In genomic region chr2:149748240-149748822, GRCm38 (mm10) we compare ENCODE assay signal across 26 mouse cellular contexts.
A peak's percentile ranks its signal among the peaks of the same experiment; 100 is the strongest.
DNase-seq lines count a peak whose midpoint lies in the region; ATAC-seq and TF ChIP-seq lines count a peak whose summit lies in the region.
"Had no signal": no experiment of that assay in that cellular context is flagged by ENCODE, and none has a peak within 500 bp of the region (broad histone marks: within the 10 kb centered on the region; RNA-seq: fewer than 3 reads in every experiment).

No protein-coding gene starts in this region.

- 89% methylated on average over 9 of the region's 9 CpGs for WGBS in forebrain, embryonic 16.5 days
- 90% methylated on average over 9 of the region's 9 CpGs for WGBS in forebrain, embryonic 14.5 days
- WGBS in hindbrain, postnatal 0 days = 74% methylated on average over 9 of the region's 9 CpGs
- 88% methylated on average over 9 of the region's 9 CpGs for WGBS in hindbrain, embryonic 13.5 days
- 69% methylated on average over 9 of the region's 9 CpGs for WGBS in midbrain, embryonic 16.5 days
- WGBS in midbrain, embryonic 13.5 days = 84% methylated on average over 9 of the region's 9 CpGs

- no peaks in the 10 kb centered on the region for H3K4me1 ChIP-seq in forebrain, embryonic 16.5 days (replicated peaks; ENCODE audit: control insufficient read depth, insufficient read depth, low read length)
- H3K4me1 ChIP-seq in forebrain, embryonic 14.5 days (ENCODE audit: control insufficient read depth, insufficient read depth, low read length) = no peaks in the 10 kb centered on the region
- H3K4me1 ChIP-seq in hindbrain, postnatal 0 days (ENCODE audit: insufficient read depth, low read length) = no peaks in the 10 kb centered on the region
- no peaks in the 10 kb centered on the region for H3K4me1 ChIP-seq in hindbrain, embryonic 13.5 days (replicated peaks)
- peaks cover 7% of the 10 kb centered on the region; the same call in 1 of the 2 replicates for H3K4me1 ChIP-seq in midbrain, embryonic 16.5 days (ENCODE audit: control insufficient read depth, insufficient read depth, low read length)
- no peaks in the 10 kb centered on the region for H3K4me1 ChIP-seq in midbrain, embryonic 13.5 days (replicated peaks)
- H3K4me1 ChIP-seq: embryonic facial prominence, embryonic 12.5 days; hindbrain, embryonic 10.5 days; liver, embryonic 12.5 days; megakaryocyte, embryonic 14.5 days; stomach, embryonic 15.5 days had no signal

- no peak overlapping the region for H3K9ac ChIP-seq in forebrain, embryonic 16.5 days (replicated peaks; ENCODE audit: low read depth, low read length)
- no peak overlapping the region for H3K9ac ChIP-seq in forebrain, embryonic 14.5 days (ENCODE audit: low read length)
- H3K9ac ChIP-seq in hindbrain, postnatal 0 days (replicated peaks; ENCODE audit: low read length) = no peak overlapping the region
- no peak overlapping the region for H3K9ac ChIP-seq in hindbrain, embryonic 13.5 days
- H3K9ac ChIP-seq in midbrain, embryonic 16.5 days (ENCODE audit: low read depth, low read length) = no peak overlapping the region
- no peak overlapping the region for H3K9ac ChIP-seq in midbrain, embryonic 13.5 days (replicated peaks)
- H3K9ac ChIP-seq: embryonic facial prominence, embryonic 12.5 days; liver, embryonic 12.5 days; liver, postnatal 0 days; stomach, embryonic 15.5 days had no signal

- ATAC-seq in forebrain, embryonic 16.5 days = 0 out of 2 replicates have a peak, but pooled peaks have one; percentile 38
- no peak for ATAC-seq in forebrain, embryonic 14.5 days
- ATAC-seq in hindbrain, postnatal 0 days = peak; percentile 55; the same call in 1 of the 2 replicates
- ATAC-seq in hindbrain, embryonic 13.5 days (ENCODE audit: low FRiP score) = no peak
- peak; percentile 87 for ATAC-seq in midbrain, embryonic 16.5 days
- no peak for ATAC-seq in midbrain, embryonic 13.5 days
- ATAC-seq: liver, embryonic 12.5 days; liver, postnatal 0 days had no signal

- H3K4me3 ChIP-seq in forebrain, embryonic 16.5 days (replicated peaks; ENCODE audit: low read length) = no peak overlapping the region
- no peak overlapping the region for H3K4me3 ChIP-seq in forebrain, embryonic 14.5 days (ENCODE audit: low read depth, low read length)
- no peak overlapping the region for H3K4me3 ChIP-seq in hindbrain, postnatal 0 days (ENCODE audit: low read length)
- H3K4me3 ChIP-seq in hindbrain, embryonic 13.5 days = no peak overlapping the region
- no peak overlapping the region for H3K4me3 ChIP-seq in midbrain, embryonic 16.5 days (ENCODE audit: low read depth, low read length)
- H3K4me3 ChIP-seq in midbrain, embryonic 13.5 days (replicated peaks) = no peak overlapping the region
- H3K4me3 ChIP-seq: embryonic facial prominence, embryonic 12.5 days; hindbrain, embryonic 10.5 days; liver, embryonic 12.5 days; megakaryocyte, embryonic 14.5 days; stomach, embryonic 15.5 days had no signal

- no peaks in the 10 kb centered on the region for H3K27me3 ChIP-seq in forebrain, embryonic 16.5 days (replicated peaks; ENCODE audit: control insufficient read depth, insufficient read depth, low read length)
- H3K27me3 ChIP-seq in forebrain, embryonic 14.5 days (replicated peaks; ENCODE audit: control insufficient read depth, insufficient read depth, low read length) = no peaks in the 10 kb centered on the region
- no peaks in the 10 kb centered on the region for H3K27me3 ChIP-seq in hindbrain, postnatal 0 days (ENCODE audit: insufficient read depth, low read length)
- H3K27me3 ChIP-seq in hindbrain, embryonic 13.5 days = no peaks in the 10 kb centered on the region
- H3K27me3 ChIP-seq in midbrain, embryonic 16.5 days (ENCODE audit: control insufficient read depth, insufficient read depth, low read depth, low read length) = no peaks in the 10 kb centered on the region
- no peaks in the 10 kb centered on the region for H3K27me3 ChIP-seq in midbrain, embryonic 13.5 days
- H3K27me3 ChIP-seq: embryonic facial prominence, embryonic 12.5 days; liver, embryonic 12.5 days; megakaryocyte, embryonic 14.5 days; stomach, embryonic 15.5 days had no signal

- TF ChIP-seq CTCF in hindbrain, postnatal 0 days (IDR thresholded peaks at IDR 0.05; ENCODE audit: low read depth) = no peak

- H3K9me3 ChIP-seq in forebrain, embryonic 16.5 days (ENCODE audit: control insufficient read depth, low read length) = no peaks in the 10 kb centered on the region
- no peaks in the 10 kb centered on the region for H3K9me3 ChIP-seq in forebrain, embryonic 14.5 days (replicated peaks; ENCODE audit: control insufficient read depth, low read length)
- H3K9me3 ChIP-seq in hindbrain, postnatal 0 days (ENCODE audit: low read length) = no peaks in the 10 kb centered on the region
- H3K9me3 ChIP-seq in hindbrain, embryonic 13.5 days = no peaks in the 10 kb centered on the region
- no peaks in the 10 kb centered on the region for H3K9me3 ChIP-seq in midbrain, embryonic 16.5 days (replicated peaks; ENCODE audit: control insufficient read depth, low read length, poor library complexity, severe bottlenecking)
- no peaks in the 10 kb centered on the region for H3K9me3 ChIP-seq in midbrain, embryonic 13.5 days
- H3K9me3 ChIP-seq: embryonic facial prominence, embryonic 12.5 days; hindbrain, embryonic 10.5 days; liver, embryonic 12.5 days; stomach, embryonic 15.5 days had no signal

- H3K36me3 ChIP-seq in forebrain, embryonic 16.5 days (ENCODE audit: control insufficient read depth, insufficient read depth) = no peaks in the 10 kb centered on the region
- H3K36me3 ChIP-seq in forebrain, embryonic 14.5 days (ENCODE audit: control insufficient read depth, insufficient read depth, low read length) = no peaks in the 10 kb centered on the region
- H3K36me3 ChIP-seq in hindbrain, postnatal 0 days (ENCODE audit: insufficient read depth, low read length) = no peaks in the 10 kb centered on the region
- no peaks in the 10 kb centered on the region for H3K36me3 ChIP-seq in hindbrain, embryonic 13.5 days
- H3K36me3 ChIP-seq in midbrain, embryonic 16.5 days (ENCODE audit: control insufficient read depth, insufficient read depth, low read length) = no peaks in the 10 kb centered on the region
- H3K36me3 ChIP-seq in midbrain, embryonic 13.5 days = no peaks in the 10 kb centered on the region
- H3K36me3 ChIP-seq: embryonic facial prominence, embryonic 12.5 days; G1E; hindbrain, embryonic 10.5 days; liver, embryonic 12.5 days; stomach, embryonic 15.5 days had no signal

- H3K27ac ChIP-seq in forebrain, embryonic 16.5 days (ENCODE audit: low read length) = no peak overlapping the region
- no peak overlapping the region for H3K27ac ChIP-seq in forebrain, embryonic 14.5 days (ENCODE audit: low read depth, low read length)
- H3K27ac ChIP-seq in hindbrain, postnatal 0 days = no peak overlapping the region
- no peak overlapping the region for H3K27ac ChIP-seq in hindbrain, embryonic 13.5 days
- H3K27ac ChIP-seq in midbrain, embryonic 16.5 days (ENCODE audit: low read length) = peak overlapping the region; percentile 18; the same call in 1 of the 2 replicates
- H3K27ac ChIP-seq in midbrain, embryonic 13.5 days = no peak overlapping the region
- H3K27ac ChIP-seq: embryonic facial prominence, embryonic 12.5 days; hindbrain, embryonic 10.5 days; liver, embryonic 12.5 days; stomach, embryonic 15.5 days had no signal

- no peak overlapping the region for H3K4me2 ChIP-seq in forebrain, embryonic 16.5 days (ENCODE audit: low read length)
- H3K4me2 ChIP-seq in forebrain, embryonic 14.5 days (ENCODE audit: low read length) = no peak overlapping the region
- H3K4me2 ChIP-seq in hindbrain, postnatal 0 days (ENCODE audit: low read depth, low read length) = no peak overlapping the region
- no peak overlapping the region for H3K4me2 ChIP-seq in hindbrain, embryonic 13.5 days
- no peak overlapping the region for H3K4me2 ChIP-seq in midbrain, embryonic 16.5 days (ENCODE audit: low read length)
- H3K4me2 ChIP-seq in midbrain, embryonic 13.5 days (replicated peaks) = no peak overlapping the region
- H3K4me2 ChIP-seq: embryonic facial prominence, embryonic 12.5 days; liver, embryonic 12.5 days; stomach, embryonic 15.5 days had no signal

- DNase-seq in forebrain, embryonic 14.5 days (ENCODE audit: low spot score) = no peak
- peak; percentile 40 for DNase-seq in hindbrain, postnatal 0 days (ENCODE audit: low spot score)
- no peak for DNase-seq in yolk sac, embryonic 10.5 days (ENCODE audit: low spot score)
- DNase-seq: adrenal gland, postnatal 10 days; cerebellum, adult 11-12 months; cerebellum, adult 9-11 months; embryo, embryonic 11 days; gastrocnemius, postnatal 14 days; heart, postnatal 14 days; kidney, adult 11 months; kidney, postnatal 14 days; layer of hippocampus, adult 9-11 months; left cerebral cortex, postnatal 4 days; liver, postnatal 0 days; lung, postnatal 36 days; thymus, postnatal 14 days had no signal

Comparison
In these comparisons a context has a peak if more than half of its experiments do, and no peak if none do; other contexts are left out.
1. ATAC-seq: peak in forebrain, embryonic 16.5 days (single experiment), hindbrain, postnatal 0 days (single experiment) and midbrain, embryonic 16.5 days (single experiment); none in forebrain, embryonic 14.5 days (single experiment), hindbrain, embryonic 13.5 days (single experiment) and midbrain, embryonic 13.5 days (single experiment).